Mouse (Mus musculus) ES-E14 (cell line): Measurements from ENCODE around the gene Vmn2r21.
"Not testable (repeated sequence)": the region's sequence is repeated elsewhere in the genome, so short reads cannot be mapped to it uniquely, and the experiment has no call there.

Experiments used
- CHD2 ChIP-seq: IDR thresholded peaks from 2 replicates; pipeline ENCODE4 v1.6.1; 2014; ENCODE audit warnings: mild to moderate bottlenecking, low read depth, low read length, inconsistent platforms
- HCFC1 ChIP-seq: IDR thresholded peaks from 2 replicates; pipeline ENCODE4 v1.6.1; 2012; ENCODE audit warnings: low read length, inconsistent platforms, borderline replicate concordance; ENCODE audit not compliant: insufficient read depth
- MAFK ChIP-seq: IDR thresholded peaks from 2 replicates; pipeline ENCODE4 v1.6.1; 2014; ENCODE audit warnings: mild to moderate bottlenecking, low read depth, low read length, inconsistent platforms; ENCODE audit not compliant: insufficient read depth
- ZC3H11A ChIP-seq: IDR thresholded peaks from 2 replicates; pipeline ENCODE4 v1.6.1; 2012; ENCODE audit warnings: low read depth, mild to moderate bottlenecking, inconsistent platforms, low read length, borderline replicate concordance
- ZNF384 ChIP-seq: IDR thresholded peaks from 2 replicates; pipeline ENCODE4 v1.6.1; 2012; ENCODE audit warnings: low read depth, low read length, inconsistent platforms

DNA sequence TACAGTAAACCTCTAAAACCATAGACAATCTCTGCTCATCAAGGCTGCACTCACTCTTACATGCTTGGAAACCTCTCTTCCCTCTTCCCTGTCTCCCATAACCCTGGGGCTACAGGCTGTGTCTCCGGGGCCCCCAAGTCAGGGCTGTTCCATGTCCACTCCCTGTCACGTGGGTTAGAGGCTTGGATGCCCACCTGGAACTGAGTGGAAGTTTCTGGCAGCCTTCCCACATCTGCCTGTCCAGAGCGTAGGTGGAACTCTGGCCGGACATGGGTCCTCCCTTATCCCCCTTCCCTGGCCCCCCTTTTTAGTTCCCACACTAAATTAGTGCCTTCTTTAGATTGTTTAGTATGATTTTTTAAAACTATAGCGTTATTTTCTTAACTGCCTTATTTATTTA lies 60.2 kb downstream of the Vmn2r21 start:
- not testable (repeated sequence) for TF ChIP-seq HCFC1, CHD2, ZC3H11A, ZNF384, MAFK
